Mouse (Mus musculus) thymus, adult 2 months (tissue): ENCODE measurements around the gene Lgals12. TPM values are rescaled to one million over a fixed set of nuclear protein-coding genes. Genes with fewer than 3 reads are reported as not detected.
A peak's percentile ranks its signal among the peaks of the same experiment; 100 is the strongest.

Experiments
- DNase-seq: peaks from one replicate; pipeline ENCODE4 v3.0.0; 2021
- H3K27ac ChIP-seq: fragments of 200-500 bp; 2 replicates; pipeline ENCODE4 v1.5.1; 2012; ENCODE audit warnings: low read length, control low read depth; ENCODE audit not compliant: control insufficient read depth, insufficient read depth
- H3K27me3 ChIP-seq: fragments of 200-500 bp; 2 replicates; pipeline ENCODE4 v1.6.1; 2012; ENCODE audit warnings: mild to moderate bottlenecking, low read length, moderate library complexity, mixed read lengths; ENCODE audit not compliant: control insufficient read depth, insufficient read depth
- H3K36me3 ChIP-seq: fragments of 200-500 bp; 2 replicates; pipeline ENCODE4 v1.6.1; 2012; ENCODE audit warnings: mild to moderate bottlenecking, low read length, moderate library complexity; ENCODE audit not compliant: control insufficient read depth, insufficient read depth
- H3K4me1 ChIP-seq: fragments of 200-500 bp; replicated peaks from 2 replicates; pipeline ENCODE4 v1.6.1; 2012; ENCODE audit warnings: low read length; ENCODE audit not compliant: control insufficient read depth, insufficient read depth
- H3K4me3 ChIP-seq: fragments of 200-500 bp; 2 replicates; pipeline ENCODE4 v1.5.1; 2012; ENCODE audit warnings: mild to moderate bottlenecking, low read length, control low read depth, moderate library complexity; ENCODE audit not compliant: control insufficient read depth, insufficient read depth
- CTCF ChIP-seq: fragments of 200-500 bp; IDR thresholded peaks from 2 replicates; pipeline ENCODE4 v1.5.1; 2012; ENCODE audit warnings: mild to moderate bottlenecking, control low read depth, low read length, moderate library complexity, borderline replicate concordance; ENCODE audit not compliant: control insufficient read depth, poor library complexity, insufficient read depth; ENCODE audit errors: extremely low read depth
- POLR2A ChIP-seq: fragments of 200-500 bp; IDR thresholded peaks from 2 replicates; pipeline ENCODE4 v1.6.1; 2012; ENCODE audit warnings: mild to moderate bottlenecking, low read length, control low read depth, moderate library complexity; ENCODE audit not compliant: control insufficient read depth, poor library complexity, insufficient read depth; ENCODE audit errors: extremely low read depth
- WGBS: fragments of 180-500 bp; shearing (Covaris S2); methylation state at CpG from one replicate; pipeline ENCODE4 v1.1.7; 2018; 5-methylcytosine and 5-hydroxymethylcytosine counted together
- polyA plus RNA-seq: library from polyadenylated mRNA; depleted of rRNA; stranded (reverse); fragments of >200 nt; gene quantifications from 2 replicates; pipeline ENCODE4 v1.2.3, GENCODE M21; 2012; rRNA removed

Gene Lgals12
- polyA plus RNA-seq: 3.4 and 4.2 TPM in 2 replicates

- 38% methylated on average over 15 of the region's 15 CpGs for WGBS
- no peak for TF ChIP-seq POLR2A
- TF ChIP-seq CTCF: no peak
- no peak within 1 kb of the TSS for H3K4me3 ChIP-seq
- no peaks in the 10 kb centered on the region for H3K27me3 ChIP-seq
- DNase-seq: no peak
- H3K36me3 ChIP-seq: no peaks in the 10 kb centered on the region
- H3K4me1 ChIP-seq: peaks cover 12% of the 10 kb centered on the region
- no peak within 1 kb of the TSS for H3K27ac ChIP-seq
These were observed at the start of gene Lgals12 for GRCm38 (mm10) chr19:7606801-7607689. Lgals12 (minus strand) TSS chr19:7607193.

- Histone ChIP-seq H3K36me3 (no peaks in the 10 kb centered on the region), H3K27me3 (no peaks in the 10 kb centered on the region), H3K4me1 (no peaks in the 10 kb centered on the region), H3K27ac (no peak overlapping the region), H3K4me3 (no peak overlapping the region)
- no peak for TF ChIP-seq POLR2A
- TF ChIP-seq CTCF: no peak
- 89% methylated on average over 8 of the region's 8 CpGs for WGBS
- no peak for DNase-seq
These were observed 42.1 kb upstream of the Lgals12 start for GRCm38 (mm10) chr19:7648913-7649666.

GRCm38 (mm10) chr19:7633786-7634185 is 26.8 kb upstream of the Lgals12 start:
- Histone ChIP-seq H3K4me1 (no peaks in the 10 kb centered on the region), H3K36me3 (no peaks in the 10 kb centered on the region), H3K27ac (no peak overlapping the region), H3K27me3 (no peaks in the 10 kb centered on the region), H3K4me3 (no peak overlapping the region)
- WGBS: 79% methylated on average over 1 of the region's 1 CpGs
- DNase-seq: no peak
- TF ChIP-seq POLR2A (no peak), CTCF (no peak)

- no peak for TF ChIP-seq POLR2A
- TF ChIP-seq CTCF: no peak
- Histone ChIP-seq H3K36me3 (no peaks in the 10 kb centered on the region), H3K4me1 (no peaks in the 10 kb centered on the region), H3K27me3 (no peaks in the 10 kb centered on the region), H3K27ac (no peak overlapping the region), H3K4me3 (no peak overlapping the region)
- DNase-seq: no peak
These were observed 26.0 kb upstream of the Lgals12 start for GRCm38 (mm10) chr19:7633021-7633420.

DNA sequence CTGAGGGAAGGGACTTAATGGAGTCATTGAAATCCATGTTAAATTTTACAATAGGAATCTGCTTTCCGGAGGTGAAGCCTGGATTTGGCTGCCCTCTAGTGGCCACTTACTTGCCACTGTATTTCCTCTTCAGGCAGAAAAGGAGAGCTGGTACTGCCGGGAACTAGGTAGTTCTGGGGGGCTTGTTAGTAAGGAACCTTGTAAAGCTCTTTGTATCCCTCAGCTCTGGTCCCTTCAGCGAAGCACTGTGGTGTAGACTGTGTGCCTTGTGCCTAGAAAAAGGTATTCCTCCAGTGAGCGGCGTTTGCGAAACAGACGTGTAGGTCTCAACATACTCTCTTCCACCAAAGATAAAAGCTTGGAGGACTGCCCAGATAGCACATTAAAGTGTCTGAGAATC is 10.7 kb upstream of the Lgals12 start:
- Histone ChIP-seq H3K4me1 (no peaks in the 10 kb centered on the region), H3K36me3 (no peaks in the 10 kb centered on the region), H3K27ac (no peak overlapping the region), H3K4me3 (no peak overlapping the region), H3K27me3 (no peaks in the 10 kb centered on the region; the same call in 1 of the 2 replicates)
- WGBS: 50% methylated on average over 7 of the region's 7 CpGs
- peak; percentile 40 for DNase-seq
- no peak for TF ChIP-seq POLR2A
- no peak for TF ChIP-seq CTCF

DNA sequence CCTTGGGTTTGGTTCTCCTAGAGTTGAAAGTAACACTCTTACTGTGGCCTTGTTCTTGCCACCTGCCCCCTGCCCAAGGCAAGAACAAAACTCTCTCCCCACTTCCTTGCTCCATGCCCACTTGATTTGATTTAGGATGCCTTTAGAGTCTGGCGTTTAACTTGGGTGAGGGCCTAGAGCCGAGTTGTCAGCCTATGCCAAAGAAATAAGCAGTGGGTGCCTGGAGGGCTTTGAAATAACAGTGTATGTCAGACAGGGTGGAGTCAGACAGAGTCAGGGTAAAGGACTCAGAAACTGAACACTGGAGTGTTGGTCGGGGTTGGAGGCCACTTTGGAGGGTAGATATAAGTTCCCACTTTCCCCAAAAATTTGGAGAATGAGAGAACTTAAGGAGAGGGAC is 10.1 kb upstream of the Lgals12 start:
- WGBS: 80% methylated on average over 3 of the region's 3 CpGs
- no peaks in the 10 kb centered on the region for H3K36me3 ChIP-seq
- H3K27ac ChIP-seq: no peak overlapping the region
- no peaks in the 10 kb centered on the region for H3K4me1 ChIP-seq
- DNase-seq: no peak
- TF ChIP-seq CTCF (no peak), POLR2A (no peak)
- no peak overlapping the region for H3K4me3 ChIP-seq
- no peaks in the 10 kb centered on the region; the same call in 1 of the 2 replicates for H3K27me3 ChIP-seq
